Mouse (Mus musculus): Measurements from ENCODE around the gene Khdc4.

DNA sequence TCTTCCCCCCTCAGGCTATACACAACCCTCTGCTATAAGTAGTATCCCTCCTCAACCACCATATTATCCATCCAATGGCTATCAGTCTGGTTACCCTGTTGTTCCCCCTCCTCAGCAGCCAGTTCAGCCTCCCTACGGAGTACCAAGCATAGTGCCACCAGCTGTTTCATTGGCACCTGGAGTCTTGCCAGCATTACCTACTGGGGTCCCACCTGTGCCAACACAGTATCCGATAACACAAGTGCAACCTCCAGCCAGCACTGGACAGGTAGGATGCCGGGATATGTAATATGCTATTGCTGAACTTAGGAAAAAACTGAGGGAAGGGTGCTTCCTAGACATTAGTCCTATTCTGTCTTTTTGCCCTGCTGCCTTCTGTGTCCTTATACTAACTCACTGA is 14.6 kb downstream of the Khdc4 start:
- TF ChIP-seq CTCF (IDR thresholded peaks at IDR 0.05; ENCODE audit: insufficient read depth, low read depth, low read length): no peak
- no peak for TF ChIP-seq POLR2A (IDR thresholded peaks at IDR 0.05; ENCODE audit: insufficient read depth, low read depth, low read length)
